In the genomic region with DNA sequence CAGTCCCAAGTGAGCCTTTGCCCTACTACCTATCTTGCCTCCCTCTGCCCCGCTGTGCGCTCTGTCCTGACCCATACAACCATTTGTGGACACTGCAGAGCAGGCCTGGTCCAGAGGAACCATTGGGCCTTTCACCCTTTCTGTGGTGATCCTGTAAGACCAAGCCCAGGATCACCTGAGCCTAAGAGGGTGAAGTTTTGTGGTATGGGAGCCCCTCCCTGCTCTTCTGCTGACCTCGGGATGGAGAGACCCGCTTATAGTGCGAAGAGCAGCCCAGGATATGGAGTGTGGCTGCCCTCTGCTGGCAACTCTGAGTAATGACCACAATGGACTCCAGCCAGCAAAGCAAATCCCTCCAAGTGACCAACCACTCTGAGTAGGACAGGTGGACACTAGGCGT, we compare ENCODE assay signal across 8 mouse cellular contexts. TPM values are rescaled to one million over a fixed set of nuclear protein-coding genes. Genes with fewer than 3 reads are reported as not detected.
DNase-seq lines count a peak whose midpoint lies in the region; ATAC-seq and TF ChIP-seq lines count a peak whose summit lies in the region.

No protein-coding gene starts in this region.

- peak; percentile 70; the same call in 1 of the 2 replicates for TF ChIP-seq CTCF in spleen, adult 2 months (IDR thresholded peaks at IDR 0.05; ENCODE audit: extremely low read depth, insufficient read depth, insufficient read length, insufficient replicate concordance)
- peak; percentile 86 for TF ChIP-seq CTCF in cerebellum, adult 2 months (IDR thresholded peaks at IDR 0.05; ENCODE audit: borderline replicate concordance, insufficient read depth, low read depth, low read length)
- TF ChIP-seq CTCF in small intestine, adult 2 months (IDR thresholded peaks at IDR 0.05; ENCODE audit: extremely low read depth, insufficient read length, insufficient replicate concordance, low read depth, low read length) = peak; percentile 82; the same call in 1 of the 2 replicates

- H3K36me3 ChIP-seq in spleen, adult 2 months (ENCODE audit: control insufficient read depth, insufficient read depth, low read length) = no peaks in the 10 kb centered on the region
- H3K36me3 ChIP-seq in forebrain, embryonic 16.5 days (ENCODE audit: control insufficient read depth, insufficient read depth) = no peaks in the 10 kb centered on the region
- no peaks in the 10 kb centered on the region for H3K36me3 ChIP-seq in hindbrain, embryonic 16.5 days (ENCODE audit: control insufficient read depth, insufficient read depth, low read length)
- no peaks in the 10 kb centered on the region for H3K36me3 ChIP-seq in small intestine, adult 2 months (ENCODE audit: control insufficient read depth, insufficient read depth, low read length)

- H3K4me2 ChIP-seq in forebrain, embryonic 16.5 days (ENCODE audit: low read length) = no peak overlapping the region
- no peak overlapping the region for H3K4me2 ChIP-seq in hindbrain, embryonic 16.5 days (ENCODE audit: low read length)

- 0 out of 2 replicates have a peak, but pooled peaks have one; percentile 38 for ATAC-seq in forebrain, embryonic 16.5 days
- peak; percentile 79 for ATAC-seq in hindbrain, embryonic 16.5 days

- no peaks in the 10 kb centered on the region for H3K9me3 ChIP-seq in forebrain, embryonic 16.5 days (ENCODE audit: control insufficient read depth, low read length)
- H3K9me3 ChIP-seq in hindbrain, embryonic 16.5 days (ENCODE audit: control insufficient read depth, low read length) = no peaks in the 10 kb centered on the region

- no peaks in the 10 kb centered on the region for H3K4me1 ChIP-seq in spleen, adult 2 months (ENCODE audit: control insufficient read depth, insufficient read depth, insufficient read length)
- H3K4me1 ChIP-seq in cerebellum, adult 2 months (ENCODE audit: control insufficient read depth, insufficient read depth, low read length) = peaks cover 13% of the 10 kb centered on the region
- 0 out of 2 replicates have a peak, but pooled peaks cover 3% of the 10 kb centered on the region for H3K4me1 ChIP-seq in forebrain, embryonic 16.5 days (replicated peaks; ENCODE audit: control insufficient read depth, insufficient read depth, low read length)
- H3K4me1 ChIP-seq in hindbrain, embryonic 16.5 days (ENCODE audit: control insufficient read depth, insufficient read depth, low read depth, low read length) = no peaks in the 10 kb centered on the region
- no peaks in the 10 kb centered on the region for H3K4me1 ChIP-seq in small intestine, adult 2 months (ENCODE audit: control insufficient read depth, insufficient read depth, insufficient read length, low read length)

- TF ChIP-seq POLR2A in spleen, adult 2 months (IDR thresholded peaks at IDR 0.05; ENCODE audit: low read depth, low read length) = no peak
- TF ChIP-seq POLR2A in cerebellum, adult 2 months (IDR thresholded peaks at IDR 0.05; ENCODE audit: borderline replicate concordance, insufficient read depth, low read length) = no peak
- no peak; the same call in 1 of the 2 replicates for TF ChIP-seq POLR2A in small intestine, adult 2 months (IDR thresholded peaks at IDR 0.05; ENCODE audit: low read depth, low read length)

- no peak overlapping the region for H3K27ac ChIP-seq in spleen, adult 2 months (ENCODE audit: insufficient read depth, low read length)
- no peak overlapping the region for H3K27ac ChIP-seq in cerebellum, adult 2 months (ENCODE audit: insufficient read depth, low read length)
- H3K27ac ChIP-seq in forebrain, embryonic 16.5 days (ENCODE audit: low read length) = no peak overlapping the region
- H3K27ac ChIP-seq in hindbrain, embryonic 16.5 days (ENCODE audit: low read depth, low read length) = no peak overlapping the region
- no peak overlapping the region for H3K27ac ChIP-seq in small intestine, adult 2 months (ENCODE audit: insufficient read depth, low read depth, low read length)

- no peak overlapping the region for H3K9ac ChIP-seq in forebrain, embryonic 16.5 days (replicated peaks; ENCODE audit: low read depth, low read length)
- no peak overlapping the region for H3K9ac ChIP-seq in hindbrain, embryonic 16.5 days (ENCODE audit: low read depth, low read length)

- no peak overlapping the region for H3K4me3 ChIP-seq in spleen, adult 2 months (ENCODE audit: extremely low read depth, insufficient read depth, insufficient read length)
- H3K4me3 ChIP-seq in cerebellum, adult 2 months (replicated peaks; ENCODE audit: insufficient read depth, low read depth, low read length) = no peak overlapping the region
- no peak overlapping the region for H3K4me3 ChIP-seq in forebrain, embryonic 16.5 days (replicated peaks; ENCODE audit: low read length)
- no peak overlapping the region for H3K4me3 ChIP-seq in hindbrain, embryonic 16.5 days (ENCODE audit: low read length)
- no peak overlapping the region for H3K4me3 ChIP-seq in small intestine, adult 2 months (ENCODE audit: low read depth, low read length)

- 35% methylated on average over 6 of the region's 6 CpGs for WGBS in spleen, adult 2 months
- WGBS in cerebellum, adult 2 months = 33% methylated on average over 6 of the region's 6 CpGs
- WGBS in forebrain, embryonic 16.5 days = 31% methylated on average over 6 of the region's 6 CpGs
- 36% methylated on average over 6 of the region's 6 CpGs for WGBS in hindbrain, embryonic 16.5 days
- WGBS in small intestine, adult 2 months = 33% methylated on average over 6 of the region's 6 CpGs

- no peaks in the 10 kb centered on the region for H3K27me3 ChIP-seq in spleen, adult 2 months (ENCODE audit: control insufficient read depth, insufficient read depth, low read length)
- no peaks in the 10 kb centered on the region for H3K27me3 ChIP-seq in cerebellum, adult 2 months (ENCODE audit: control insufficient read depth, insufficient read depth, low read length)
- peaks cover 14% of the 10 kb centered on the region for H3K27me3 ChIP-seq in forebrain, embryonic 16.5 days (replicated peaks; ENCODE audit: control insufficient read depth, insufficient read depth, low read length)
- peaks cover 6% of the 10 kb centered on the region for H3K27me3 ChIP-seq in hindbrain, embryonic 16.5 days (replicated peaks; ENCODE audit: control insufficient read depth, insufficient read depth, low read length)
- H3K27me3 ChIP-seq in small intestine, adult 2 months (ENCODE audit: control insufficient read depth, insufficient read depth, low read length) = no peaks in the 10 kb centered on the region

- intact Hi-C loops in left cerebral cortex, postnatal 14 days (cut with DNase I) = loop anchor here (10.0 kb wide), 2 partner anchors 501 to 661 kb away; a partner anchor contains a TSS

- DNase-seq in spleen, adult 2 months (ENCODE audit: low read depth in 1 of 2, low spot score in 2 of 2) = peak in 1 of 2 experiments; percentile 10
- no peak for DNase-seq in spleen, adult 12 weeks (ENCODE audit: low spot score)
- DNase-seq in cerebellum, adult 2 months = peak; percentile 54 to 56
- DNase-seq in left cerebral cortex, postnatal 14 days (ENCODE audit: low spot score in 2 of 2) = peak; percentile 50 to 52
- DNase-seq in mesoderm, embryonic 11.5 days (ENCODE audit: low read depth, low spot score) = peak; percentile 83

RNA-seq across cellular contexts. Expression of a gene that starts 11.6 kb away (rescaled TPM):
- polyA plus RNA-seq in spleen, adult 2 months (2012; rRNA removed) = 0.01 TPM in 1 of 2 replicates, not detected in the other
- polyA plus RNA-seq in cerebellum, adult 2 months (2012; rRNA removed) = 1.5 and 2.6 TPM in 2 replicates
- 1.7 and 2.1 TPM in 2 replicates for polyA plus RNA-seq in forebrain, embryonic 16.5 days (2015; fragmentation: Nextera tagmentation; extraction: Ambion mirVana)
- polyA plus RNA-seq in hindbrain, embryonic 16.5 days (2015; fragmentation: Nextera tagmentation; extraction: Ambion mirVana) = 2.0 and 2.3 TPM in 2 replicates
- total RNA-seq in left cerebral cortex, postnatal 14 days (2021) = 1 to 10 TPM; 2.3 to 3.9 TPM
- 0.06 TPM in 1 of 2 replicates, not detected in the other for polyA plus RNA-seq in small intestine, adult 2 months (2012; rRNA removed)

RNA-seq across cellular contexts. Expression of a gene that starts 43.7 kb away (rescaled TPM):
- polyA plus RNA-seq in spleen, adult 2 months (2012; rRNA removed) = 0.22 TPM in 2 replicates
- 2.7 and 3.3 TPM in 2 replicates for polyA plus RNA-seq in cerebellum, adult 2 months (2012; rRNA removed)
- polyA plus RNA-seq in forebrain, embryonic 16.5 days (2015; fragmentation: Nextera tagmentation; extraction: Ambion mirVana) = 0.11 and 0.21 TPM in 2 replicates
- polyA plus RNA-seq in hindbrain, embryonic 16.5 days (2015; fragmentation: Nextera tagmentation; extraction: Ambion mirVana) = 0.70 and 0.93 TPM in 2 replicates
- under 1 TPM; 0.24 to 0.30 TPM for total RNA-seq in left cerebral cortex, postnatal 14 days (2021)
- 0.06 and 0.10 TPM in 2 replicates for polyA plus RNA-seq in small intestine, adult 2 months (2012; rRNA removed)
